Mouse (Mus musculus) kidney, embryonic 15.5 days (tissue): Measurements from ENCODE around the gene Toporsl. TPM values are rescaled to one million over a fixed set of nuclear protein-coding genes. Genes with fewer than 3 reads are reported as not detected.

Experiments used
- ATAC-seq: fragments of 200-750 bp; cut with Nextera tagmentation; replicated peaks from 2 replicates; pipeline ENCODE4 v1.8.0; 2017; ENCODE audit warnings: moderate TSS enrichment; ENCODE audit not compliant: low FRiP score
- H3K27ac ChIP-seq: fragments of 300-500 bp; sonication (generic); 2 replicates; pipeline ENCODE4 v1.5.1; 2015; ENCODE audit warnings: mild to moderate bottlenecking, inconsistent platforms
- H3K27me3 ChIP-seq: fragments of 300-500 bp; sonication (generic); 2 replicates; pipeline ENCODE4 v1.6.1; 2015; ENCODE audit warnings: inconsistent platforms
- H3K36me3 ChIP-seq: fragments of 300-500 bp; sonication (generic); 2 replicates; pipeline ENCODE4 v1.6.1; 2015; ENCODE audit warnings: inconsistent platforms
- H3K4me1 ChIP-seq: fragments of 300-500 bp; sonication (generic); 2 replicates; pipeline ENCODE4 v1.6.1; 2015; ENCODE audit warnings: inconsistent platforms
- H3K4me2 ChIP-seq: fragments of 300-500 bp; sonication (generic); 2 replicates; pipeline ENCODE4 v1.6.1; 2015; ENCODE audit warnings: moderate library complexity, mild to moderate bottlenecking, inconsistent platforms
- H3K4me3 ChIP-seq: fragments of 300-500 bp; sonication (generic); replicated peaks from 2 replicates; pipeline ENCODE4 v1.5.1; 2015; ENCODE audit warnings: mild to moderate bottlenecking, inconsistent platforms
- H3K9ac ChIP-seq: fragments of 300-500 bp; sonication (generic); 2 replicates; pipeline ENCODE4 v1.6.1; 2015; ENCODE audit warnings: mild to moderate bottlenecking, inconsistent platforms
- H3K9me3 ChIP-seq: fragments of 300-500 bp; sonication (generic); replicated peaks from 2 replicates; pipeline ENCODE4 v1.6.1; 2016; ENCODE audit warnings: inconsistent platforms
- WGBS: fragments of 180-500 bp; shearing (Covaris S2); methylation state at CpG from one replicate; pipeline ENCODE4 v1.1.7; 2015; ENCODE audit warnings: mixed read lengths; 5-methylcytosine and 5-hydroxymethylcytosine counted together
- polyA plus RNA-seq: library from polyadenylated mRNA; unstranded; fragments of >200 nt; fragmentation: Nextera tagmentation; extraction: Ambion mirVana; gene quantifications from 2 replicates; pipeline ENCODE4 v1.2.1, GENCODE M21; 2015

Gene Toporsl
- polyA plus RNA-seq, 1 experiment from 2014 or later = not detected

- no peak for ATAC-seq
- whole genome bisulfite sequencing = 55% methylated on average over 3 of the region's 3 CpGs
- no peaks in the 10 kb centered on the region for H3K4me1 ChIP-seq
Measured at GRCm38 (mm10) chr4:52660701-52661117, 64.6 kb downstream of the Toporsl start.

GRCm38 (mm10) chr4:52661311-52661710 is 65.2 kb downstream of the Toporsl start:
- Histone ChIP-seq H3K4me3 (no peak overlapping the region), H3K4me1 (no peaks in the 10 kb centered on the region), H3K36me3 (no peaks in the 10 kb centered on the region), H3K27me3 (no peaks in the 10 kb centered on the region), H3K27ac (no peak overlapping the region), H3K9me3 (no peaks in the 10 kb centered on the region), H3K9ac (no peak overlapping the region), H3K4me2 (no peak overlapping the region)
- WGBS = 92% methylated on average over 5 of the region's 5 CpGs
- ATAC-seq = no peak

More at GRCm38 (mm10) chr4:52660701-52661117, 64.6 kb downstream of the Toporsl start:
- H3K9me3 ChIP-seq = no peaks in the 10 kb centered on the region
- H3K9ac ChIP-seq = no peak overlapping the region
- H3K4me2 ChIP-seq = no peak overlapping the region
- H3K36me3 ChIP-seq = no peaks in the 10 kb centered on the region
- no peak overlapping the region for H3K27ac ChIP-seq
- no peak overlapping the region for H3K4me3 ChIP-seq
- no peaks in the 10 kb centered on the region for H3K27me3 ChIP-seq

Other genes with a start within 250 kb of the Toporsl start
- 198 and 226 TPM in 2 replicates for gene Smc2, start 157.0 kb upstream of the Toporsl start, polyA plus RNA-seq
- gene Vma21-ps, start 99.0 kb upstream of the Toporsl start, polyA plus RNA-seq = 1.5 and 3.0 TPM in 2 replicates
- not detected in 2 replicates for gene Olfr275, start 218.3 kb downstream of the Toporsl start, polyA plus RNA-seq